Mouse (Mus musculus) midbrain, embryonic 12.5 days (tissue): ENCODE measurements around the gene Prr7. TPM values are rescaled to one million over a fixed set of nuclear protein-coding genes. Genes with fewer than 3 reads are reported as not detected.
"Not testable (repeated sequence)": the region's sequence is repeated elsewhere in the genome, so short reads cannot be mapped to it uniquely, and the experiment has no call there.

Source experiments
- ATAC-seq: fragments of 200-750 bp; cut with Nextera tagmentation; 2 replicates; pipeline ENCODE4 v1.8.0; 2017; ENCODE audit warnings: low read depth, moderate TSS enrichment, moderate library complexity; ENCODE audit not compliant: low FRiP score
- H3K27ac ChIP-seq: fragments of 300-500 bp; sonication (generic); replicated peaks from 2 replicates; pipeline ENCODE4 v1.5.1; 2016; ENCODE audit warnings: mild to moderate bottlenecking
- H3K27me3 ChIP-seq: fragments of 300-500 bp; sonication (generic); 2 replicates; pipeline ENCODE4 v1.6.1; 2016; ENCODE audit warnings: mild to moderate bottlenecking
- H3K36me3 ChIP-seq: fragments of 300-500 bp; sonication (generic); 2 replicates; pipeline ENCODE4 v1.6.1; 2016
- H3K4me1 ChIP-seq: fragments of 300-500 bp; sonication (generic); 2 replicates; pipeline ENCODE4 v1.6.1; 2016
- H3K4me2 ChIP-seq: fragments of 300-500 bp; sonication (generic); replicated peaks from 2 replicates; pipeline ENCODE4 v1.6.1; 2016; ENCODE audit warnings: mild to moderate bottlenecking, moderate library complexity
- H3K4me3 ChIP-seq: fragments of 300-500 bp; sonication (generic); 2 replicates; pipeline ENCODE4 v1.5.1; 2016; ENCODE audit warnings: mild to moderate bottlenecking
- H3K9ac ChIP-seq: fragments of 300-500 bp; sonication (generic); replicated peaks from 2 replicates; pipeline ENCODE4 v1.6.1; 2016; ENCODE audit warnings: mild to moderate bottlenecking, moderate library complexity
- H3K9me3 ChIP-seq: fragments of 300-500 bp; sonication (generic); 2 replicates; pipeline ENCODE4 v1.6.1; 2016; ENCODE audit warnings: mild to moderate bottlenecking
- WGBS: fragments of 180-500 bp; shearing (Covaris S2); methylation state at CpG from one replicate; pipeline ENCODE4 v1.1.7; 2016; 5-methylcytosine and 5-hydroxymethylcytosine counted together
- polyA plus RNA-seq: library from polyadenylated mRNA; unstranded; fragments of >200 nt; fragmentation: Nextera tagmentation; extraction: Ambion mirVana; gene quantifications from 2 replicates; pipeline ENCODE4 v1.2.1, GENCODE M21; 2016

Prr7 gene
- polyA plus RNA-seq, 1 experiment from 2014 or later, result 2.3 TPM

DNA sequence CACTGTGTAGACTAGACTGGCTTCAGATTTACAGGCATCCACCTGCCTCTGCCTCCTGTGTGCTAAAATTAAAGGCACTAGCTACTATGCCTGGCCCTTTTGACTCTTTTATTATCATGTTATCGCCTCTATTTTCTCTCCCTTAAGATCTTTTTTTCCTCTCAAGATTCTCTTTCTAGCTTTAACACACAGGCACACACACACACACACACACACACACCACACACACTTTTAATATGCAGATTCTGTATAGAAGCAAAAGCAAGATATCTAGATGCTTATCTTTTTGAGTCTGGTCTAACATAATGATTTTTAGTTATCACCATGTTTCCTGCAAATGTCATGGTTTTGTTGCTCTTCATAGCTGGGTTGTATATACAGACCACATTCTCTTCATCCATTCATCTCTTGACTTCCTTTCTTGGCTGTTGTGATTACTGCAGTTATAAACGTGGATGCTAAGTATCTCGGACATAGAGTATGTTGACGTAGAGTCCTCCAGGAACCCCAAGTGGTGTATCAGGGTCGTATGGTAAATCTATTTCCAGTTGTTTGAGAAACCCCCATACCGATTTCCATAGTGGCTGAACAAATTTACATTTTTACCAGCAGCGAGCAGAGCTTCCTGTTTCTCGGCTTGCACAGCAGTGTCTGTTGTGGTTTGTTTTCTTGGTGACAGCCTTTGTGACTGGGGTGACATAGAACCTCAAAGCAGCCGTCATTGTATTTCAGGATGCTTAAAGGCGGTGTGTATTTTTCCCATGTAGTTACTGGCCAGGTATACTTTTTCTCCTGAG, 32.0 kb upstream of the Prr7 start:
- H3K4me1 ChIP-seq, result no peaks in the 10 kb centered on the region
- H3K4me3 ChIP-seq, result no peak overlapping the region
- H3K27me3 ChIP-seq, result no peaks in the 10 kb centered on the region
- no peaks in the 10 kb centered on the region for H3K9me3 ChIP-seq
- no peak for ATAC-seq
- no peak overlapping the region for H3K4me2 ChIP-seq
- no peaks in the 10 kb centered on the region for H3K36me3 ChIP-seq
- no peak overlapping the region for H3K9ac ChIP-seq
- 83% methylated on average over 10 of the region's 10 CpGs for WGBS
- no peak overlapping the region for H3K27ac ChIP-seq

DNA sequence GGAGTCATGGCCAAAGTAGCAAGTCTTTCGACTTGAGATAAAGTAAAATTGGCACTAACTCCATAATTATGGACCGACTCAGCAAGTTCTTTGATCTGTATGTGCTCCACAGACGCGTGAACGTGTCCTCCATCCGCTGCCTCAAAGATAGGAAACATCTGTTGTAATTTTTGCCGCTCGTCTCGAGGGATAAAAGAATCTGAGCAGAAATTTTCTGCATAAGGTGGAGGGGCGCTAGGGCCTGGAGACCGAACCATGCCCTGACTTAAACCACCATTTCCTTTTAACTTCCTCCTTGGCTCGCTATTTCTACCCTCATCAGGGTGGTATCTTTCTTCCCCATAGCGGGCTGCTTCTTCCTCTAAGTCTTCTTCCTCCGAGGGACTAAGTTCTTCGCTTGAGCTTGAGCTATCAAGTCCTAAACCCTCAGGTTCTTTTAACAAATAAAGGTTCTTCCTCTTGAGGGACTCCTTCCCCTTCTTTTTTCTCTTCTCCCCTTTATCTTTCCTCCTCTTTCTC, 26.9 kb upstream of the Prr7 start:
- not testable (repeated sequence) for H3K9me3 ChIP-seq, H3K27ac ChIP-seq, H3K4me1 ChIP-seq, H3K36me3 ChIP-seq, ATAC-seq, H3K9ac ChIP-seq, H3K27me3 ChIP-seq, H3K4me3 ChIP-seq, H3K4me2 ChIP-seq
- WGBS, result 86% methylated on average over 15 of the region's 15 CpGs

DNA sequence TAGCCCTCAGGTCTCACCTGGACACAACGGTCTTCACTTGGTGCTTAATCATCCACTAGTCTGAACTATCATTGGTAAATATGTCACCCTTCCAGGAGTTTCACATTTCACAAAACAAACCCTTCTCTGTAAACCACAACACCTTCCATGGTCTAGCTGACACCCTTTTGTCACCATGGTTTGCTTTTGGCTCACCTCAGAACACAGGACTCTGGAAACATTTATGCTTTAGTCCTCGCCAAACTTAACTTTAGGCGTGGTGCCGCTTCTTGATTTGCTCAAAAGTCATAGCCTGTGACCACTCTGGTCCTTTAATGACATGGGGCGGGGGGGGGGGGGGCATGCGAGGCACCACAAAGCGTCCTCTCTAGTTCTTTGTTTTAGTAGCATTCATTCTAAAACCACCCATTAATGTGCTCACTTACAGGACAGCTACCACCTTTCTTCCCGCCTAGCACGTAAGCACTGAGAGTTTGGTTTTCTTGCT, 20.2 kb upstream of the Prr7 start:
- 50% methylated on average over 9 of the region's 9 CpGs for WGBS

DNA sequence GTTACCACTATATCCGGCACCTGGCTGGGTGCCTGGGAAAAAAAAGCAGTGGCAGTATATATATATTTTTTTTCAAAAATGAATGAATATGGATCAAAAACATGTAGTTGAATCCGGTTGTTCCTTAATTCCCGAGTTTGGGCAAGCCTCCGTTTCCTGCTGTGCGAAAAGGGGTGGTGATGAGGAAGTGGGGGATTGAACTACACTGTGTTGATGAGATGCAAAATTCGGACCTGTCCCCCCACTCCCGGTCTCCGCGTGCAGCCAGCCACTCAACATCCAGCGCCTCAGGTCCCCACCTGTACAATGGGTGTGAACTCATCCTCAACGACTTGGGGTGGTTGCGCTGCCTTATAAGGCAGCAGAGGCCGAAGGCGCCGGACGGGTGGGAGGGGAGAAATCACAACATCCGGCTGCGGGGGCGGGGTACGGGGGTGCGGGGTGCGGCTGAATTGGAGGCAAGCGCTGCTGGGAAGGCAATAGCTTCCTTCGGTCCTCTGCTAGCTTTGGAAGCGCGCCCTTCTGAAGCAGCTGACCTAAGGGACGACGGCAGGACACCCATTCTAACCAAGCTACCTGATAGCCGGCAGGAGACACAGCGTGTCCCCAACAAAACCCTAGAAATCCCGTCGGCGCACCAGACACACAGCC, 19.7 kb upstream of the Prr7 start:
- H3K4me2 ChIP-seq, result peak overlapping the region; percentile 74
- peaks cover 6% of the 10 kb centered on the region for H3K36me3 ChIP-seq
- no peaks in the 10 kb centered on the region for H3K9me3 ChIP-seq
- peak overlapping the region; percentile 69 for H3K9ac ChIP-seq
- WGBS, result 2% methylated on average over 33 of the region's 33 CpGs
- ATAC-seq, result peak; percentile 74
- peak overlapping the region; percentile 88 for H3K4me3 ChIP-seq
- H3K27me3 ChIP-seq, result no peaks in the 10 kb centered on the region
- peak overlapping the region; percentile 93 for H3K27ac ChIP-seq
- H3K4me1 ChIP-seq, result peaks cover 34% of the 10 kb centered on the region

More for the DNA sequence above, 20.2 kb upstream of the Prr7 start:
- Histone ChIP-seq H3K4me1 (peaks cover 34% of the 10 kb centered on the region), H3K27ac (peak overlapping the region; percentile 93), H3K4me3 (peak overlapping the region; percentile 88), H3K27me3 (no peaks in the 10 kb centered on the region), H3K9ac (peak overlapping the region; percentile 69), H3K9me3 (no peaks in the 10 kb centered on the region), H3K36me3 (peaks cover under 1% of the 10 kb centered on the region; the same call in 1 of the 2 replicates), H3K4me2 (peak overlapping the region; percentile 74)
- no peak for ATAC-seq

DNA sequence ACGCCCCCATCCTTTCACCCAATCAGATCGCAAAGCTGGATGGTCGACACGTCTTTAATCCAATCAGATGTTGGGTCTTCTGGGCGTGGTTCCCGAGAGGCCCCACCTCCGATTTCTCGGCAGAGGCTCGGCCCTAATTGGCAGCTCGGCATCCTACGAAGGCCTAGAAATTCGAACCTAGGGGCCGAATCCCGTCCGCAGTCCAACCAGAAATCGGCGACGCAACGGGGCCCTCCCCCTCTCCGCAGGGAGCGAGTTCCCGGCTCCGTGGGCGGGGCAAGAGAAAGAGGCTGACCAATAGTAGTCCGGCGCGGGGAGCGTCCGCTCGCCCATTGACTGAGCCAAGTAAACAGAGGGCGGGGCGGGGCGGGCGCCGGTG, 19.1 kb upstream of the Prr7 start, which contains the start of gene Grk6:
Gene Grk6 (plus strand): TSS at position 136 of the 379 bp plus-strand sequence.
- ATAC-seq, result peak; percentile 96
- peak within 1 kb of the TSS; percentile 90 for H3K4me2 ChIP-seq
- H3K4me1 ChIP-seq, result peaks cover 34% of the 10 kb centered on the region
- under 1% methylated on average over 34 of the region's 35 CpGs for WGBS
- H3K9ac ChIP-seq, result peak within 1 kb of the TSS; percentile 97
- peak within 1 kb of the TSS; percentile 88 for H3K4me3 ChIP-seq
- H3K9me3 ChIP-seq, result no peaks in the 10 kb centered on the region
- H3K27ac ChIP-seq, result peak within 1 kb of the TSS; percentile 93
- H3K27me3 ChIP-seq, result no peaks in the 10 kb centered on the region
- peaks cover 11% of the 10 kb centered on the region for H3K36me3 ChIP-seq

DNA sequence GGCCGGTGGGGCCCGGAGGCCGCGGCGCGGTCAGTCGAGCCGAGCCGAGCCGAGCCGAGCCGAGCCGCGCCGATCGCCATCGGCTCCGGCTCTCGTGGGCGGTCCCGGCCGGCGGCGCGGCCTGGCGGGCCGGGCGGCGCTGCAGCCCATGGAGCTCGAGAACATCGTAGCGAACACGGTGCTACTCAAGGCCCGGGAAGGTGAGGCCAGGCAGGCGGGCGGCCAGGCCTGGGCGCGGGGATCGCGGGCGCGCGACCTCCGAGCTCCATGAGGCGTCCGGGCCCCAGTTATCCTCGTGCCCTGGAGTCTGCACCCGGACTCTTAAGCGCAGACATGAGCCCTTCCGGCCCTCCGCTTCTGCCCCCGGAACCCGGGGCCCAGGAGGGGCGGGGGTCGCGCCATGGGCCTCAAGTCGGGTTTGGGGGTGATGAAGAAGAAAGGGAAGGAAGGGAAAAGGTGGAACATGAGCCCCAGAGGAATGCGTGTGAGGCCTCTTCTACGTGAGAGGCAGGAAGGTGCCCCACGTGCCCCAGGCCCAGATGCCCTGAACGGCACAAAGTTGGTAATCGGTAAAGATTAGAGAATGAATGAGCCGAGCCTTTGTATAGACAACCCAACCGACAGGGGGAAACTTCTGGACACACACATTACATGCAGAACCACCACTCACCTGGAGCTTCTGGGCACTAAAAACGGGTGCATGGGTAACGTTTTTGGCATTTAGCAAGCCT, 18.5 kb upstream of the Prr7 start:
- ATAC-seq, result peak; percentile 39
- Histone ChIP-seq H3K9me3 (no peaks in the 10 kb centered on the region), H3K9ac (peak overlapping the region; percentile 97), H3K4me2 (peak overlapping the region; percentile 90), H3K27me3 (no peaks in the 10 kb centered on the region), H3K4me3 (peak overlapping the region; percentile 88), H3K36me3 (peaks cover 17% of the 10 kb centered on the region), H3K4me1 (peaks cover 34% of the 10 kb centered on the region), H3K27ac (peak overlapping the region; percentile 93)
- WGBS, result under 1% methylated on average over 66 of the region's 66 CpGs

DNA sequence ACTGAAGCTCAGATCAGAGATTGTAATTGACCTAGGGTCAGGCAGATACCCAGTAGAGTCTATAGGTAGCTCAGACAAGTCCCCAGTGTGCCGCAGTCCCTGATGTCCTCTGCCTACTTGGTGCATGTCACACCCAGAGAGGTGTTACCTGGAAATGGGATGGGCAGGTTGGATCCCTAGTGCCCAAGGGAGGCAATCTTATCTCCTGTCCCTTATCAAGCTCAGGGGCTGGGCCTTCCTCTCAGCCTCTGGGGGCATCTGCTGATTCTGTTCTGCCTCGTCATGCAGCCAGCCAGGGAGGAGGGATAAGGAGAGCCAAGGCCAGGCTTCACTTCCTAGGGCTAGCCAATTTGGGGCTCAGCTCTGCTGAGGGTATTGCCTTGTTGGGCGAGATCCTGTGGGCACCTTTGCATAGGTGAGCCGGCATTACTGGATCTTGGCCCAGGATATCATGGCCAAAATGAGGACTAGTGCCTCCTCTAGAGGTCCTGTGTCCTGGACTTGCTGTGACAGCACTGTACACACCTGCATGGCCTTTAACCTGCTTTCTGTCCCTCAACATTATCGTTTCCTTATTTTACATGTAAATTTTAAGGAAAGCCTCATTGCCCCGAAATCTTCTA, 17.5 kb upstream of the Prr7 start:
- Histone ChIP-seq H3K4me3 (peak overlapping the region; percentile 88), H3K4me1 (peaks cover 34% of the 10 kb centered on the region), H3K27me3 (no peaks in the 10 kb centered on the region), H3K4me2 (peak overlapping the region; percentile 90), H3K9me3 (no peaks in the 10 kb centered on the region), H3K27ac (no peak overlapping the region), H3K36me3 (peaks cover 28% of the 10 kb centered on the region), H3K9ac (peak overlapping the region; percentile 97; the same call in 1 of the 2 replicates)
- WGBS, result 84% methylated on average over 6 of the region's 6 CpGs
- ATAC-seq, result no peak

DNA sequence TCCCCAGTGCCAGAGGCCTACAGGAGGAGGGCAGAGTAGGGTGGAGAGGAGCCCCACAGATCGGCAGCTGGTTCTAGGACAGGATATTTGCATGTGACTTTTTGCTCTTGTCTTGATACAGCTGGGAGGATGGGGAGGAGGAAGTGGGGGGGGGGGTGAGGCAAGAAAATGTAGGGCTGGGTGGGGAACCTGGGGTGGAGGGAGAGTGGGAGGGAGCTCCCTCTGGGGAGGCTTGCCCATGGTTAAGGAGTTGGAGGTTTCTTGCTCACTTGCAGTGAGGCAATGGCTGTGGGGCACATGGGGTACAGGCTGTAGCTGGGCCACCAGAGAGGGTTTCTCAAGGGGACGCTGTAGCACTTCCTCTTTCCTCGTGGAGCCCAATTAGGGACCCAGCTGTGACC, 16.5 kb upstream of the Prr7 start:
- no peak for ATAC-seq
- Histone ChIP-seq H3K36me3 (peaks cover 37% of the 10 kb centered on the region), H3K27me3 (no peaks in the 10 kb centered on the region), H3K4me1 (peaks cover 34% of the 10 kb centered on the region), H3K9me3 (no peaks in the 10 kb centered on the region), H3K4me2 (peak overlapping the region; percentile 90; the same call in 1 of the 2 replicates), H3K27ac (no peak overlapping the region), H3K9ac (0 out of 2 replicates have a peak overlapping the region, but pooled peaks have one; percentile 21), H3K4me3 (no peak overlapping the region)
- WGBS, result 64% methylated on average over 3 of the region's 3 CpGs

DNA sequence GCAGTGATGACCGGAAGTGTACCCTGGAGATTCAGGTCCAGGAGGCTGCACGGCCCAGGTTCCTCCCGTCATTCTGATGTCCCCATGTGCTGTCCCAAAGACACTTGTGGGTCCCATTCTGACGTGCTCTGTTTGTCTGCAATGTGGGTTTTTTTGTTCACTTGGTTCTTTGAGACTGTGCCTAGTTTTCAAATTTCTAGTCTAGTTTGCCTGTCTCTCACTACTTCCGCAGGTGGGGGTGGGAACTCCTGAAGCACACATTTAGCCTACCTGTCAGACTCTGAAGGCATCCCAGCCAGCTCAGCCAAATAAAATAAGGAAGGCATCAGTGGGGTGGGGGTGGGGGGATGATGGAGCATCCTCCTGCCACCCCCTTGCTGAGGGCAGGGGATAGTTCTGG, 15.9 kb upstream of the Prr7 start:
- 94% methylated on average over 5 of the region's 5 CpGs for whole genome bisulfite sequencing
- H3K4me3 ChIP-seq, result no peak overlapping the region
- H3K9ac ChIP-seq, result no peak overlapping the region
- peaks cover 34% of the 10 kb centered on the region for H3K4me1 ChIP-seq
- H3K27ac ChIP-seq, result no peak overlapping the region
- no peak overlapping the region for H3K4me2 ChIP-seq
- peaks cover 43% of the 10 kb centered on the region for H3K36me3 ChIP-seq
- ATAC-seq, result no peak
- H3K9me3 ChIP-seq, result no peaks in the 10 kb centered on the region
- no peaks in the 10 kb centered on the region for H3K27me3 ChIP-seq

DNA sequence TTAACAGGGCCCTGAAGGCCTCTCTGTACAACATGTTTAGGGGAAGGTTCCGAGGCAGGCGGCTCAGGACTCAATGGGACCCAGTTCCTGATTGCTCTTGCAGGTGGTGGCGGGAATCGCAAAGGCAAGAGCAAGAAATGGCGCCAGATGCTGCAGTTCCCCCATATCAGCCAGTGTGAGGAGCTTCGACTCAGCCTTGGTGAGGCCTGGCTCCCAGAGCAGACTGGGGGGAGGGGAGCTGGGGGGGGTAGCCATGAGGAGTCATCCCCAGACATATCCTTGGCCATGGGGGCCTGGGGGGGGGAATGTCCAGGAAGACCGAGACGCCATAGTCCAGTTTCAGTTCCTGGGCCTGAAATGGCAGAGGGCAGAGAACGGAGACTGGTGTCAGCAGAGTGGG, 14.9 kb upstream of the Prr7 start:
- Histone ChIP-seq H3K36me3 (peaks cover 53% of the 10 kb centered on the region), H3K9ac (no peak overlapping the region), H3K27me3 (no peaks in the 10 kb centered on the region), H3K4me2 (no peak overlapping the region), H3K4me3 (no peak overlapping the region), H3K9me3 (no peaks in the 10 kb centered on the region), H3K4me1 (peaks cover 28% of the 10 kb centered on the region), H3K27ac (no peak overlapping the region)
- ATAC-seq, result no peak
- WGBS, result 95% methylated on average over 9 of the region's 9 CpGs

DNA sequence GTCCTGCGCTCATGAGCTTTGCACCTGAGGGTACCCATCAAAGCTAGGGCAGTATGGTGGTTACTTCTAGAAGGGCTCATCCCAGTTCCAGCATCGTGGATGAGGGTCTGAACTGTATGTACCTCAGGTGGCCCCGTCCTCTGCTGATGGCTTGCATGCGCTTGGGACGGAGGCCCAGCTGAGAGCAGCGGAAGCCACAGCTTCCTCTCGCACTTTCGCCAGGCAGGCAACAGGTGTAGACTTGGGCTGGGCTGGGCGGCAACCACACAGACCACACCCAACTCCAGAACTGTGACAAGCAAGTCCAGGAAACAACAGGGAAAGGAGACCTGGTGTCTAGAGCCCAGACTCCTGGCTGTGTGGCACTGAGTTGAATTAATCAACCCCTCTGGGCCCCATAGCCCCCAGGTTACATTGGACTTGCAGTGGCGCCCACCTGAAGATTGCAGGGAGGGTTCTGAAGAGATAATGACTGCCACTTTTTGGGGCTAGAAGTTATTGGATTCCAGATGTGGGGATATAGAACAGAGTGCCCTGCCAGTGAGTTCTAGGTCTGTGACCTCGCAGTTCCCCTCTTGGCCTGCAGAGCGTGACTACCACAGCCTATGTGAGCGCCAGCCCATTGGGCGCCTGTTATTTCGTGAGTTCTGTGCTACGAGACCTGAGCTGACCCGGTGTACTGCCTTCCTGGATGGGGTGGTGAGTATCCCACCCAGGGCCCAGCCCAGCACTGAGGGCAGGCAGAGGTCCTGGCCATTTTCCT, 14.2 kb upstream of the Prr7 start:
- no peak overlapping the region for H3K9ac ChIP-seq
- no peaks in the 10 kb centered on the region for H3K27me3 ChIP-seq
- peaks cover 28% of the 10 kb centered on the region for H3K4me1 ChIP-seq
- 92% methylated on average over 17 of the region's 17 CpGs for WGBS
- H3K4me3 ChIP-seq, result no peak overlapping the region
- H3K36me3 ChIP-seq, result peaks cover 60% of the 10 kb centered on the region
- H3K9me3 ChIP-seq, result no peaks in the 10 kb centered on the region
- ATAC-seq, result no peak
- H3K27ac ChIP-seq, result no peak overlapping the region
- no peak overlapping the region for H3K4me2 ChIP-seq
